In genomic region chr6:17949103-17949502, GRCm38 (mm10) we compare ENCODE assay signal across 25 mouse cellular contexts.
"Had no signal": no experiment of that assay in that cellular context is flagged by ENCODE, and none has a peak within 500 bp of the region (broad histone marks: within the 10 kb centered on the region; RNA-seq: fewer than 3 reads in every experiment).

No protein-coding gene starts in this region.

- H3K4me3 ChIP-seq: embryonic facial prominence, embryonic 10.5 days; embryonic facial prominence, embryonic 12.5 days; embryonic facial prominence, embryonic 13.5 days; embryonic facial prominence, embryonic 15.5 days; erythroblast, embryonic 14.5 days; forebrain, embryonic 10.5 days; forebrain, embryonic 12.5 days; forebrain, embryonic 13.5 days; forebrain, embryonic 15.5 days; gastrocnemius, adult 2 months; heart, adult 2 months had no signal

- H3K4me2 ChIP-seq: embryonic facial prominence, embryonic 12.5 days; embryonic facial prominence, embryonic 13.5 days; embryonic facial prominence, embryonic 15.5 days; forebrain, embryonic 12.5 days; forebrain, embryonic 13.5 days; forebrain, embryonic 15.5 days had no signal

- H3K4me1 ChIP-seq: embryonic facial prominence, embryonic 10.5 days; embryonic facial prominence, embryonic 12.5 days; embryonic facial prominence, embryonic 13.5 days; embryonic facial prominence, embryonic 15.5 days; forebrain, embryonic 10.5 days; forebrain, embryonic 12.5 days; forebrain, embryonic 13.5 days; forebrain, embryonic 15.5 days had no signal

- H3K27me3 ChIP-seq: embryonic facial prominence, embryonic 12.5 days; embryonic facial prominence, embryonic 13.5 days; embryonic facial prominence, embryonic 15.5 days; forebrain, embryonic 12.5 days; forebrain, embryonic 13.5 days; forebrain, embryonic 15.5 days had no signal

- H3K9ac ChIP-seq: embryonic facial prominence, embryonic 12.5 days; embryonic facial prominence, embryonic 13.5 days; embryonic facial prominence, embryonic 15.5 days; forebrain, embryonic 12.5 days; forebrain, embryonic 13.5 days; forebrain, embryonic 15.5 days; forebrain, postnatal 0 days had no signal

- H3K36me3 ChIP-seq: embryonic facial prominence, embryonic 10.5 days; embryonic facial prominence, embryonic 12.5 days; embryonic facial prominence, embryonic 13.5 days; embryonic facial prominence, embryonic 15.5 days; forebrain, embryonic 10.5 days; forebrain, embryonic 12.5 days; forebrain, embryonic 15.5 days had no signal

- H3K9me3 ChIP-seq: embryonic facial prominence, embryonic 10.5 days; embryonic facial prominence, embryonic 12.5 days; embryonic facial prominence, embryonic 13.5 days; embryonic facial prominence, embryonic 15.5 days; forebrain, embryonic 10.5 days; forebrain, embryonic 12.5 days; forebrain, embryonic 13.5 days; forebrain, embryonic 15.5 days had no signal

- DNase-seq: cerebellum, adult 8-10 months; cerebellum, adult 9-10 months; cerebellum, adult 9-11 months; cerebellum, postnatal 10 days; cerebellum, postnatal 14 days; cerebellum, postnatal 25 days; cerebellum, postnatal 36 days; embryo, embryonic 11 days; forebrain, postnatal 0 days; gastrocnemius, adult 2 months; gastrocnemius, postnatal 10 days; gastrocnemius, postnatal 14 days; gastrocnemius, postnatal 25 days; gastrocnemius, postnatal 36 days; heart, adult 18-20 months; heart, adult 2 months had no signal

- H3K27ac ChIP-seq: embryonic facial prominence, embryonic 10.5 days; embryonic facial prominence, embryonic 12.5 days; embryonic facial prominence, embryonic 13.5 days; embryonic facial prominence, embryonic 15.5 days; forebrain, embryonic 10.5 days; forebrain, embryonic 12.5 days; forebrain, embryonic 13.5 days; forebrain, embryonic 15.5 days; gastrocnemius, adult 2 months; heart, adult 2 months had no signal
